Mouse (Mus musculus): Measurements from ENCODE around the gene Usp29. TPM values are rescaled to one million over a fixed set of nuclear protein-coding genes. Genes with fewer than 3 reads are reported as not detected.

The Usp29 gene
- polyA plus RNA-seq, 1 experiment from 2014 or later = 1.7 TPM

DNA sequence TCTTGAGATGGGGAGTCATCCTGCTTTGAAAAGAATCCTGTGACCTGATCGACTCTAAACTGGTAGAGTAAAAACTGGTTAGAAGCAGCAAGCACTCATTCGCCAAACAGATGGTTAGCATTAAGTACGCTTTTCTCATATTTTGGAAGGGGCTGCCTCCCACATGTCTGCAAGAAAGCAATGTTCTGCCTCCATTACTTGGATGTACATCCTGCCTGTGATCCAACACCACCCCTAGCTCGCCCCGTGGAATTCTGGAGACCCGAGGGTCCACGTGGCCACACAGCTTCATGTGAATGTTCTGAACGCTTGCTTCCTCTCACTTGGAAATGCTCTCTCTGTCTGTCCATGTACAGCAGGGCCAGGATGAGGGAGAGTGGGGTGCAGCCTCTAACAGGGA is 173.1 kb downstream of the Usp29 start:
- Histone ChIP-seq H3K36me3 (replicated peaks) (no peaks in the 10 kb centered on the region), H3K4me3 (replicated peaks) (no peak overlapping the region), H3K4me1 (replicated peaks) (no peaks in the 10 kb centered on the region), H3K27ac (replicated peaks) (no peak overlapping the region), H3K27me3 (no peaks in the 10 kb centered on the region), H3K9ac (no peak overlapping the region), H3K9me3 (replicated peaks) (no peaks in the 10 kb centered on the region), H3K4me2 (no peak overlapping the region)
- no peak for ATAC-seq (ENCODE audit: insufficient read depth)
- 63% methylated on average over 8 of the region's 8 CpGs for WGBS (ENCODE audit: insufficient replicate concordance)

DNA sequence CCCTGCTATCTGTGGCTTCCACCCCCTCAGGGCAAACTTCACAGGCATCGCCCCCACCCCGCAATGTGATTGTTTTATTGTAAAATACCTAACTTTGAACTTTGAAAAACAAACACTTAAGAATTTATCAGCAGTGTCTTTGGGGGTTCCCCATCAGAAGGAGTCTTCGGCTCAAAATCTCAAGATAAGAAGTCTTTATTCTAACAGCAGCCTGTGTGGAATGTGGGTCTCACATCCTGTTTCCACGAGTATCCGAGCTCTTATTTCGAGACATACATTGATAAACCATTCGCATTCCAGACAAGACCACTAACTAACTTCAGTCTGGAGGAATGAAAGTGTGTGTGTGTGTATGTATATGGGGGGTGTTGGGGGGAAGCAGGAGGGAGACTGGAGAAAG is 180.1 kb downstream of the Usp29 start:
- 35% methylated on average over 7 of the region's 7 CpGs for WGBS (ENCODE audit: insufficient replicate concordance)
- H3K4me3 ChIP-seq (replicated peaks) = no peak overlapping the region
- H3K4me1 ChIP-seq (replicated peaks) = peaks cover 4% of the 10 kb centered on the region; the same call in 1 of the 2 replicates
- no peak overlapping the region for H3K9ac ChIP-seq
- H3K27ac ChIP-seq (replicated peaks) = no peak overlapping the region
- H3K9me3 ChIP-seq (replicated peaks) = no peaks in the 10 kb centered on the region
- ATAC-seq (ENCODE audit: insufficient read depth) = no peak
- no peaks in the 10 kb centered on the region for H3K36me3 ChIP-seq (replicated peaks)
- H3K4me2 ChIP-seq = no peak overlapping the region
- H3K27me3 ChIP-seq = 0 out of 2 replicates have a peak, but pooled peaks cover 5% of the 10 kb centered on the region

DNA sequence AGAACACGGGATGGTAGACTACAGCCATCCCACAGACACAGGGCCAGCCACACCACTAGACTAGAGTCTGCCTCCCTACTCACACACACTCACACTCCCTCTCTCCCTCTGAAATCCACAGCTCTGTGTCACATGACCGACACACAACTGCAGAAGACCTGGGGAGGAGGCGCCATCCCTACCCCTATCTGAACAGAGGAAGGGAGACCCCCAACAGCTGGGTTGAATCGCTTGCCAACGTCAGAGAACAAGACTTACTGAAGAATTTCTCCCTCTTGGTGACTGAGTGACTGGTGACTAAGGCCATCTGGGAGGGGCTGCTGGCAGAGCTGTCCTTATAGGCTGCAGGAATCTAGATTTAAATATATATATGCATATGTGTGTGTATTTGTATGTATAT is 181.4 kb downstream of the Usp29 start:
- no peaks in the 10 kb centered on the region for H3K36me3 ChIP-seq (replicated peaks)
- 64% methylated on average over 5 of the region's 5 CpGs for WGBS (ENCODE audit: insufficient replicate concordance)
- H3K9ac ChIP-seq = no peak overlapping the region
- H3K9me3 ChIP-seq (replicated peaks) = no peaks in the 10 kb centered on the region
- H3K27ac ChIP-seq (replicated peaks) = no peak overlapping the region; the same call in 1 of the 2 replicates
- H3K4me2 ChIP-seq = no peak overlapping the region
- 0 out of 2 replicates have a peak, but pooled peaks cover 5% of the 10 kb centered on the region for H3K27me3 ChIP-seq
- peaks cover 4% of the 10 kb centered on the region; the same call in 1 of the 2 replicates for H3K4me1 ChIP-seq (replicated peaks)
- no peak; the same call in 1 of the 2 replicates for ATAC-seq (ENCODE audit: insufficient read depth)
- H3K4me3 ChIP-seq (replicated peaks) = no peak overlapping the region

DNA sequence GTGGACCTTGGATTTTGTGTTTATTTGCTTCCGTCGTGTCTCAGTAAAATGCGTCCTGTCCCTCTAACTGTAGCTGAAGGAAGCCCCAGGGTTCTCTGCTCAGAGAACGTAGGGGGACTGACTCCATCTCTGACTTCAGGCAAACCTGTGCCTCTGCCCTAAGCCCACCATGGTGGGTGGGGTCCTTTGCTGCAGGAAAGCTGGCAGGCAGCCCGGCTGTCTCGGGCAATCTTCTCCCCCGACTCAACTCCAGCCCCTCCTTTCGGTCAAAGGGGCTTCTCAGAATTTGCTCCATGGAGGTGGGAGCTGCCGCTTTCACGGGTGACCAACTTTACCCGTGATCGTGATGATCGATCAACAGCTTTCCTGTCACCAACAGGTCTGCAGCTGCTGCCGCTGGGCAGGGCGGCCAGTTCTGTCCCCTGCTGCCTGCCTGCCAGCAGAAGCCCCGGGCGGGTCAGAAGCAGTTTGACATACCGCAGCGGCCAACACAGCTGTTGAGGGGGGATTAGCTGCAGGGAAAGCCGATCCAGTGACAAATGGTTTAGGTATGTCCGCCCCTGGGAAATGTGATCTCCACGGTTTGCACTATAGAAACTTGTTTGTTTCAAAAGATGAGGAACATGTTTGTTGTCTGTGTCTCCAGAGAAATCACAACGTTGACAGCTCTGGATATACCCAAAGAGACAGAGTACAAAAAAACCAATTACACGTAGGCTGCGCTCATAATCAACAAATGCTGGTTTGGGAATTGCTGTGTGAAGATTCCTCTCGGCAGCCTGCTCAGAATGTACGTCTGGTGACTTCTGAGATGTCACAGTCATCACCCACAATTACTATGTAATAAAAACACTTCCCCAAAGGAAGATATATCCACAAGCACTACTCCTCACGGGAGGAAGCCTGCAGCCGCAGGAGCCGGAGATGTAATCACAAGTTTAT is 183.3 kb downstream of the Usp29 start:
- Histone ChIP-seq H3K36me3 (replicated peaks) (no peaks in the 10 kb centered on the region), H3K9ac (no peak overlapping the region), H3K4me3 (replicated peaks) (0 out of 2 replicates have a peak overlapping the region, but pooled peaks have one; percentile 2), H3K4me2 (peak overlapping the region; percentile 35), H3K27me3 (0 out of 2 replicates have a peak, but pooled peaks cover 5% of the 10 kb centered on the region), H3K4me1 (replicated peaks) (peaks cover 4% of the 10 kb centered on the region; the same call in 1 of the 2 replicates), H3K27ac (replicated peaks) (peak overlapping the region; percentile 38), H3K9me3 (replicated peaks) (no peaks in the 10 kb centered on the region)
- no peak for ATAC-seq (ENCODE audit: insufficient read depth)
- 17% methylated on average over 30 of the region's 30 CpGs for WGBS (ENCODE audit: insufficient replicate concordance)

DNA sequence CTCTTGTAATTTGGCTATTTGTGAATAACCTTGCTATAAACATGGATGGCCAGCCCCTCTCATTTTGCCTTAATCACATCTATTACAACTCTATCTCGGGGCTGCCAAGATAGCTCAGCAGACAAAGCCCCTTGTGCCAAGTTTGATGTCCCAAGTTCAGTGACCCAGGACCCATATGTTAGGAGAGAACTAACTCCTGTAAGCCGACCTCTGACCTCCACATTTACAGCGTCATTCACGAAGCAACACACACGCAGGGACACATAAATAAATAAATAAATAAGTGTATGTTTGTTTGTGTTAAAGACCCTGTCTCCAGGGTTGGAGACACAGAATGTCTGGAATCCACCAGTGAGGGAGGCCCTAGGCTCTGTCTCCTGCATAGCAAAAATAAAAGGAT is 186.7 kb downstream of the Usp29 start:
- Histone ChIP-seq H3K4me2 (no peak overlapping the region), H3K4me1 (replicated peaks) (peaks cover 4% of the 10 kb centered on the region; the same call in 1 of the 2 replicates), H3K36me3 (replicated peaks) (no peaks in the 10 kb centered on the region), H3K9ac (no peak overlapping the region), H3K27me3 (0 out of 2 replicates have a peak, but pooled peaks cover 5% of the 10 kb centered on the region), H3K27ac (replicated peaks) (no peak overlapping the region), H3K4me3 (replicated peaks) (no peak overlapping the region), H3K9me3 (replicated peaks) (no peaks in the 10 kb centered on the region)
- 65% methylated on average over 5 of the region's 5 CpGs for whole genome bisulfite sequencing (ENCODE audit: insufficient replicate concordance)
- ATAC-seq (ENCODE audit: insufficient read depth) = no peak

DNA sequence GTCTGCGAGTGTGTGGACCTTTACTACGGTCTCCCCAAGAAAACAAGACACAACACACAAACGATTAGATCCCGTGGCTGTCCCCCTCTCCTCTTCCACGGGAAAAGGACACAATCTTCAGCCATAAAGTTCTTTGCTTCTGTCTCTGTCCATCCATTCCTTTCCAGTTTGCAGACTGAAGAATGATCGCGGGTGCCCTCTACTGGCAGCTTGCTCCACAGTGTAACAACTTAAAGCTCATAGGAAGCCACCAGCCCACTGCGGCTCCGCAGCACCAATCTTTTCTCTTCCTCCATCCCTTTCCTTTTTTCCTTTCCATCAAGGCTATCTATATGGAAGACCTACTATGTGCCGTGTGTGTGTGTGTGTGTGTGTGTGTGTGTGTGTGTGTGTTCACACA is 187.9 kb downstream of the Usp29 start:
- Histone ChIP-seq H3K4me1 (replicated peaks) (peaks cover 3% of the 10 kb centered on the region; the same call in 1 of the 2 replicates), H3K27me3 (0 out of 2 replicates have a peak, but pooled peaks cover 5% of the 10 kb centered on the region), H3K27ac (replicated peaks) (no peak overlapping the region), H3K4me2 (no peak overlapping the region), H3K9ac (no peak overlapping the region), H3K4me3 (replicated peaks) (no peak overlapping the region), H3K9me3 (replicated peaks) (no peaks in the 10 kb centered on the region), H3K36me3 (replicated peaks) (no peaks in the 10 kb centered on the region)
- ATAC-seq (ENCODE audit: insufficient read depth) = no peak
- WGBS (ENCODE audit: insufficient replicate concordance) = 8% methylated on average over 10 of the region's 10 CpGs

DNA sequence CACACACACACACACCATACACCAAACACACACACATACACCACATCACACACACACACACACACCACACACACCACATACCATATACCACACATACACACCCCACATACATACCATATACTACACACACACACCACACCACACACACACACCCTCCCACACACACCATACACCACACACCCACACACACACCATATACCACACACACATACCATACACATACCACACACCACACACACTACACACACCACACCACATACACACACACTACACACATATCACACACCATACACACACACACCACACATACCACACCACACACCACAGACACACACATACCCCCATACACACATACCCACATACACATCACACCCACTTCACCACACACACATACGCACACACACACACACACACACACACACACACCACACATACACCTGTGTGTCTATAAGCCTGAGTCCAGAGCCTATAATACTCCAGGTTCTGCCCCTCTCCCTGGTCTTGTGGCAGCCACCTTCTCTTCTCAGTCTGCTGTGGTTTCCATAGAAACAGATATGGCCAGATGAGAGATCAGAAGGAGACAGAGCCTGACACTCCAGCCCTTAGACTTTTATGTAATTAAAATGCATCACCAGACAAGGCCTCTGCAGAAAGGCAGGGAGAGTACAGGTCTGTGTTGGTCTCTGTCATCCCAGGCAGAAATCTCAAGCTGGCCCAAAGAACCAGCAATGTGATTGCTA is 188.9 kb downstream of the Usp29 start:
- H3K27me3 ChIP-seq = no peaks in the 10 kb centered on the region
- no peaks in the 10 kb centered on the region for H3K36me3 ChIP-seq (replicated peaks)
- no peak overlapping the region for H3K9ac ChIP-seq
- no peaks in the 10 kb centered on the region for H3K9me3 ChIP-seq (replicated peaks)
- H3K27ac ChIP-seq (replicated peaks) = no peak overlapping the region
- no peak overlapping the region for H3K4me2 ChIP-seq
- no peaks in the 10 kb centered on the region for H3K4me1 ChIP-seq (replicated peaks)
- 56% methylated on average over 1 of the region's 1 CpGs for WGBS (ENCODE audit: insufficient replicate concordance)
- no peak for ATAC-seq (ENCODE audit: insufficient read depth)
- no peak overlapping the region for H3K4me3 ChIP-seq (replicated peaks)

DNA sequence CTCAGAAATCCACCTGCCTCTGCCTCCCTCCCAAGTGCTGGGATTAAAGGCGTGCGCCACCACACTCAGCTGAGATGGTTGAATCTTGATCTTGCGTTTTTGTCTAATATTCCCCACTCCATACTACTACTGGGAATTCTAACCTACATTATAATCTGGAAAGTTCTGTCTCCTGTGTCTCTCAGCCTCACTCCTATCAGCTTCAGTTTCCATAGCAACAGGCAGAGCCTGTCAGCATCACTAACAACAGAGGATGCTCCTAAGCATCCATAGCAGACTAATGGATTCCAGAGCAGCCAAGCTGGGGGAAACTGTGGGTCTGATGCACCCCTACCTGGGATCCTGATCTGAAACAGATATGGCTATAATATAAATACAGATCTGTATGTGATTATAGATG is 193.1 kb downstream of the Usp29 start:
- 76% methylated on average over 3 of the region's 3 CpGs for WGBS (ENCODE audit: insufficient replicate concordance)
- H3K9ac ChIP-seq = no peak overlapping the region

DNA sequence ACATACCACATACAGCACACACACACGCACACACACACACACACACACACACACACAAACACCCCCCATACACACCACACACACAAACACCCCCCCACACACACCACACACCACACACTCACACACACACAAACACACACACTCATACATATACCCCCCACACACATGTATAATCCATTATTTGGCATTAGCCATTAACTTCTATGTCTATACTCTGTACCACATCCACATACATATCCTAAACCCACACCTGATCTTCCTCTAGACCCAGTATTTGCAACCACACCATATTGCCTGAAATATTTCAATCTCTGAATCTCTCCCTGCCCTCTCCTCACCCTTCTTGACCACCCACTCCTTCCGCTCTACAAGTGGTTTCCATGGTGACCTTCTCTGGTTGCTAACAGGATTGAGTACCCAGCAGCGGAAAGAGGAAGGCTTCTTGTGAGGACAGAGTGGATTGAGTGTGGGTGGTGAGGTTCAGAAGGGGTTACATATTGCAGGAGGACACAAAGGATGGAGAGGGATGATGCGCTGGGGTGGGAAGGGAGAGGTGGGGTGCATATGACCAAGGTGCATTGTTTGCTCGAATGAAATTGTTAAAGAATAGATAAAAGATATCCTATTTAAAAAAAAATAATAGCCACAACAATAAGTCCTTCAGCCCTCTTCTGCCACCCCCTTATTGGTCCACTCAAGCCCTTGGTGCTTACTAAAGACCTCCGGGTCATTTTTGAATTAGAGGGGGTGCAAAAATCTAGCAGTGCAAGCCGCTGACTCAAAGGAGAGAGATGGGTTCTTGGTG is 195.8 kb downstream of the Usp29 start:
- WGBS (ENCODE audit: insufficient replicate concordance) = 63% methylated on average over 7 of the region's 7 CpGs
- Histone ChIP-seq H3K36me3 (replicated peaks) (no peaks in the 10 kb centered on the region), H3K4me2 (no peak overlapping the region), H3K9me3 (replicated peaks) (no peaks in the 10 kb centered on the region), H3K4me1 (replicated peaks) (no peaks in the 10 kb centered on the region), H3K9ac (no peak overlapping the region), H3K27me3 (no peaks in the 10 kb centered on the region), H3K27ac (replicated peaks) (no peak overlapping the region), H3K4me3 (replicated peaks) (no peak overlapping the region)
- no peak for ATAC-seq (ENCODE audit: insufficient read depth)

More for the DNA sequence above, 193.1 kb downstream of the Usp29 start:
- Histone ChIP-seq H3K4me3 (replicated peaks) (no peak overlapping the region), H3K27ac (replicated peaks) (no peak overlapping the region), H3K36me3 (replicated peaks) (no peaks in the 10 kb centered on the region), H3K9me3 (replicated peaks) (no peaks in the 10 kb centered on the region), H3K4me2 (no peak overlapping the region), H3K4me1 (replicated peaks) (no peaks in the 10 kb centered on the region), H3K27me3 (no peaks in the 10 kb centered on the region)
- no peak for ATAC-seq (ENCODE audit: insufficient read depth)

DNA sequence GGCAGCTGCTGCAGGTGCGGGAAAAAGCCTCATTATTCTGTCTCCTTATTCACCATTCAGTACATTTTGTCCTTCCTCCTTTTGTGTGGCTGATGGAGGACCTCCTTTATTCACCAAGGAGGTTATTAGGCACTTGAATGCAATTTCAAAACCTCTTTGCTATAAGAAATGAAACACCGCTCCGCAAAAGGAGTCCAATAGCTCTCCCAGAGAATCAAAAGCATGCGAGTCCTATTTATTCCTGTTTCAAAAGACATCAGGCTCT is 196.3 kb downstream of the Usp29 start:
- Histone ChIP-seq H3K27ac (replicated peaks) (no peak overlapping the region), H3K9me3 (replicated peaks) (no peaks in the 10 kb centered on the region), H3K4me2 (no peak overlapping the region), H3K36me3 (replicated peaks) (no peaks in the 10 kb centered on the region), H3K4me1 (replicated peaks) (no peaks in the 10 kb centered on the region), H3K9ac (no peak overlapping the region), H3K4me3 (replicated peaks) (no peak overlapping the region), H3K27me3 (no peaks in the 10 kb centered on the region)
- ATAC-seq (ENCODE audit: insufficient read depth) = no peak
- WGBS (ENCODE audit: insufficient replicate concordance) = 57% methylated on average over 4 of the region's 4 CpGs
